Mouse (Mus musculus): ENCODE results near the gene Cd80. TPM values are rescaled to one million over a fixed set of nuclear protein-coding genes. Genes with fewer than 3 reads are reported as not detected.

The Cd80 gene
- polyA plus RNA-seq, 1 experiment from 2014 or later: 0.56 TPM

DNA sequence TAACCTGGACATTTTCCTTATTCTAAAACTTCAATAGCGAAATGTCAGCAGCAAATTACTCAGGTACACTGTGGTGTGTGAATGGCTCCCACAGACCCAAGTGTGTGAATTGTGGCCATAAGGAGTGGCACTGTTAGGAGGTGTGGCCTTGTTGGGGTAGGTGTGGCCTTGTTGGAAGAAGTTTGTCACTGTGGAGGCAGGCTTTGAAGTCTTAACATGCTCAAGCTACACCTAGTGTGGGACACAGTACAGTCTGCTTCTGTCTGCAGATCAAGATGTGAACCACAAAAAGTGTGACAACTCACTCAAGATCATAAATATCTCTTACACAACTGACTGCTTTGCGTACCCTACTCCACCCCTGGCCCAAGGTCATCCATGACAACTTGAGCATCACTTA lies 55.5 kb downstream of the Cd80 start:
- no peak overlapping the region for H3K4me3 ChIP-seq
- 95% methylated on average over 2 of the region's 2 CpGs for WGBS
- no peak overlapping the region for H3K27ac ChIP-seq (replicated peaks)
- H3K36me3 ChIP-seq: peaks cover 30% of the 10 kb centered on the region
- no peak overlapping the region for H3K9ac ChIP-seq
- H3K4me1 ChIP-seq (replicated peaks): no peaks in the 10 kb centered on the region
- H3K27me3 ChIP-seq: no peaks in the 10 kb centered on the region
- H3K4me2 ChIP-seq: no peak overlapping the region
- no peaks in the 10 kb centered on the region for H3K9me3 ChIP-seq
- no peak for ATAC-seq (ENCODE audit: low FRiP score, low read depth)

- Histone ChIP-seq H3K27me3 (no peaks in the 10 kb centered on the region), H3K4me2 (no peak overlapping the region), H3K9me3 (no peaks in the 10 kb centered on the region), H3K9ac (no peak overlapping the region), H3K4me3 (no peak overlapping the region), H3K36me3 (peaks cover 16% of the 10 kb centered on the region), H3K27ac (replicated peaks) (no peak overlapping the region), H3K4me1 (replicated peaks) (peaks cover 13% of the 10 kb centered on the region)
- ATAC-seq (ENCODE audit: low FRiP score, low read depth): no peak
- WGBS: 97% methylated on average over 2 of the region's 2 CpGs
Observed at GRCm38 (mm10) chr16:38519140-38519539, 63.8 kb downstream of the Cd80 start.

DNA sequence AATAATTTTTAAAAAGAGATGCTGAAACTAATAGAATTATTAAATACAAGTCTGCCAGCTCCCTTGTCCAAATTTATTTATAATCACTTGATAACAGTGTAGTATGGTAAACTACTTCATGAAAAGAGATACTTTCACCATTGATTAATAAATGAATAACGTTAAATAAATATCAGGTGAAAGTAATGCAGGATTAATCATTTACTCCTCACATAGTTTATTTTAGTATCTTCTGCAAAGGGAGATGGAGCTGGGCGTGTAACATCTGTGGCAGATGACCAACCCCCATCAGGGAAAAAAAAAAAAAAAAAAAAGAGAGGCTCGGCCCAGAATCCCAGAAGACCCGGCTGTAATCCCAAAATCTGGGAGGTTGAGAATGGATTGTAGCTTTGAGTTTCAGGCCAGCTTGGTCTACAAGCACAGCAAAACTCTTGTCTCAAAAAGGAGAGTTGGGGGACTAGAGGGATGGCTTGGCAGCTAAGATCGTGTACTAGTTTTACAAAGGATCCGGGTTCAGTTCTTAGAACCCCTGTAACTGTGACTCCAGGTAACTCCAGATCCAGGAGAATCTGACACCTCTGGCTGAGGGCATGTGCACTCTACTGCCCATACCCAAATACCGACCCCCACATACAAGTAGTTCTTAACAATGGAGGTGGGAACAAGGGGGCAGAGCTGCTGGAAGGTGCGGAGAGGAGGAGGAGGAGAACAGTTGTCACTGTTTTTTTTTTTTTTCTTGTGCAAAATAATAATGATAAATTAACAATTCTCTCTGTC lies 66.0 kb downstream of the Cd80 start:
- no peak overlapping the region for H3K27ac ChIP-seq (replicated peaks)
- 42% methylated on average over 8 of the region's 8 CpGs for WGBS
- H3K27me3 ChIP-seq: no peaks in the 10 kb centered on the region
- H3K36me3 ChIP-seq: peaks cover 37% of the 10 kb centered on the region
- no peaks in the 10 kb centered on the region for H3K9me3 ChIP-seq
- ATAC-seq (ENCODE audit: low FRiP score, low read depth): no peak
- H3K9ac ChIP-seq: peak overlapping the region; percentile 93
- H3K4me3 ChIP-seq: peak overlapping the region; percentile 85
- peaks cover 13% of the 10 kb centered on the region for H3K4me1 ChIP-seq (replicated peaks)
- H3K4me2 ChIP-seq: peak overlapping the region; percentile 68

GRCm38 (mm10) chr16:38522129-38523084 lies 67.0 kb downstream of the Cd80 start, which contains the start of gene Timmdc1:
Gene Timmdc1, minus strand, starts transcription at chr16:38522663.
- Histone ChIP-seq H3K27me3 (no peaks in the 10 kb centered on the region), H3K9ac (peak within 1 kb of the TSS; percentile 93), H3K27ac (replicated peaks) (peak within 1 kb of the TSS; percentile 87), H3K4me3 (peak within 1 kb of the TSS; percentile 85), H3K4me1 (replicated peaks) (peaks cover 13% of the 10 kb centered on the region), H3K9me3 (no peaks in the 10 kb centered on the region), H3K4me2 (peak within 1 kb of the TSS; percentile 68), H3K36me3 (peaks cover 41% of the 10 kb centered on the region)
- peak; percentile 98 for ATAC-seq (ENCODE audit: low FRiP score, low read depth)
- under 1% methylated on average over 72 of the region's 73 CpGs for WGBS

DNA sequence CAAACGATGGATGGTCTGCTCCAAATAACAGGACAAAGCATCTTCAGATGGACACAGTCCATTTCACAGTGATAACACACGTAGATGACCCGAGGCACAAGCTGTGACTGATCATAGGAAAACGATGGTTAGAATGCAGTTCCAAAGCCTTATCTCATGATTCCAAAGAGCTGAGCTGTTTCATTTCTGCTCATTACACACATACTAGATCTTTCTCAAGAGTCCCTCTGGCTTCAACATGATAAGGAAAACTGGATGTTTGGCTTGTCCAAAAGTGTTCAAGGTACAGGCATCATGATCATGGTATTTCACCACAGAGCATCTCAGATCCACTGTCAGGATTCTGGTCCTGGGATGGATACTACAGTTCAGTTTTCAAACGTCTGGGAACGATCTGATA lies 70.9 kb downstream of the Cd80 start:
- Histone ChIP-seq H3K27me3 (no peaks in the 10 kb centered on the region), H3K27ac (replicated peaks) (no peak overlapping the region), H3K36me3 (peaks cover 65% of the 10 kb centered on the region), H3K9me3 (no peaks in the 10 kb centered on the region), H3K4me2 (no peak overlapping the region), H3K4me1 (replicated peaks) (peaks cover 13% of the 10 kb centered on the region), H3K9ac (no peak overlapping the region), H3K4me3 (no peak overlapping the region)
- WGBS: 91% methylated on average over 6 of the region's 6 CpGs
- no peak for ATAC-seq (ENCODE audit: low FRiP score, low read depth)

- H3K4me3 ChIP-seq: no peak overlapping the region
- H3K9me3 ChIP-seq: no peaks in the 10 kb centered on the region
- peaks cover 76% of the 10 kb centered on the region for H3K36me3 ChIP-seq
- no peaks in the 10 kb centered on the region for H3K27me3 ChIP-seq
- H3K4me2 ChIP-seq: no peak overlapping the region
- ATAC-seq (ENCODE audit: low FRiP score, low read depth): peak; percentile 61; the same call in 1 of the 2 replicates
- H3K27ac ChIP-seq (replicated peaks): no peak overlapping the region
- no peak overlapping the region for H3K9ac ChIP-seq
- WGBS: 41% methylated on average over 8 of the region's 8 CpGs
- H3K4me1 ChIP-seq (replicated peaks): no peaks in the 10 kb centered on the region
Observed at GRCm38 (mm10) chr16:38536544-38537146, 81.3 kb downstream of the Cd80 start.

- H3K36me3 ChIP-seq: peaks cover 72% of the 10 kb centered on the region
- no peak for ATAC-seq (ENCODE audit: low FRiP score, low read depth)
- whole genome bisulfite sequencing: 95% methylated on average over 13 of the region's 13 CpGs
Observed at GRCm38 (mm10) chr16:38538716-38539380, 83.5 kb downstream of the Cd80 start.

More at GRCm38 (mm10) chr16:38538716-38539380, 83.5 kb downstream of the Cd80 start:
- Histone ChIP-seq H3K9ac (no peak overlapping the region), H3K9me3 (no peaks in the 10 kb centered on the region), H3K27ac (replicated peaks) (no peak overlapping the region), H3K4me3 (no peak overlapping the region), H3K4me2 (no peak overlapping the region), H3K4me1 (replicated peaks) (no peaks in the 10 kb centered on the region), H3K27me3 (no peaks in the 10 kb centered on the region)

Other genes with a start within 250 kb of the Cd80 start
- gene Nr1i2, start 160.7 kb upstream of the Cd80 start, polyA plus RNA-seq (2015; fragmentation: Nextera tagmentation; extraction: Ambion mirVana): not detected in 2 replicates
- gene Maats1, start 113.4 kb upstream of the Cd80 start, polyA plus RNA-seq (2015; fragmentation: Nextera tagmentation; extraction: Ambion mirVana): 1.1 and 1.4 TPM in 2 replicates
- gene Cox17, start 108.6 kb upstream of the Cd80 start, polyA plus RNA-seq (2015; fragmentation: Nextera tagmentation; extraction: Ambion mirVana): 74.4 and 94.5 TPM in 2 replicates
- not detected in 2 replicates for gene Gm21987, start 108.5 kb upstream of the Cd80 start, polyA plus RNA-seq (2015; fragmentation: Nextera tagmentation; extraction: Ambion mirVana)
- 0.33 and 0.52 TPM in 2 replicates for gene Popdc2, start 93.4 kb upstream of the Cd80 start, polyA plus RNA-seq (2015; fragmentation: Nextera tagmentation; extraction: Ambion mirVana)
- gene Pla1a, start 22.4 kb upstream of the Cd80 start, polyA plus RNA-seq (2015; fragmentation: Nextera tagmentation; extraction: Ambion mirVana): 0.43 and 0.45 TPM in 2 replicates
- gene Adprh, start 2.9 kb upstream of the Cd80 start, polyA plus RNA-seq (2015; fragmentation: Nextera tagmentation; extraction: Ambion mirVana): 143 and 165 TPM in 2 replicates
- gene Timmdc1, start 67.1 kb downstream of the Cd80 start, polyA plus RNA-seq (2015; fragmentation: Nextera tagmentation; extraction: Ambion mirVana): 32.0 and 35.2 TPM in 2 replicates
- gene Poglut1, start 94.7 kb downstream of the Cd80 start, polyA plus RNA-seq (2015; fragmentation: Nextera tagmentation; extraction: Ambion mirVana): 50.7 and 52.8 TPM in 2 replicates
- 35.2 and 36.3 TPM in 2 replicates for gene Tmem39a, start 103.1 kb downstream of the Cd80 start, polyA plus RNA-seq (2015; fragmentation: Nextera tagmentation; extraction: Ambion mirVana)